Mouse (Mus musculus) midbrain, embryonic 15.5 days (tissue): ENCODE data around the gene Itpkb. TPM values are rescaled to one million over a fixed set of nuclear protein-coding genes. Genes with fewer than 3 reads are reported as not detected.

ENCODE experiments used
- ATAC-seq: fragments of 200-750 bp; cut with Nextera tagmentation; replicated peaks from 2 replicates; pipeline ENCODE4 v1.8.0; 2017; ENCODE audit warnings: moderate TSS enrichment
- H3K27ac ChIP-seq: fragments of 300-500 bp; sonication (generic); 2 replicates; pipeline ENCODE4 v1.5.1; 2015; ENCODE audit warnings: mild to moderate bottlenecking, inconsistent platforms
- H3K27me3 ChIP-seq: fragments of 300-500 bp; sonication (generic); replicated peaks from 2 replicates; pipeline ENCODE4 v1.6.1; 2015; ENCODE audit warnings: inconsistent platforms
- H3K36me3 ChIP-seq: fragments of 300-500 bp; sonication (generic); replicated peaks from 2 replicates; pipeline ENCODE4 v1.6.1; 2015; ENCODE audit warnings: inconsistent platforms
- H3K4me1 ChIP-seq: fragments of 300-500 bp; sonication (generic); 2 replicates; pipeline ENCODE4 v1.6.1; 2015; ENCODE audit warnings: inconsistent platforms
- H3K4me2 ChIP-seq: fragments of 300-500 bp; sonication (generic); 2 replicates; pipeline ENCODE4 v1.6.1; 2015; ENCODE audit warnings: inconsistent platforms, mild to moderate bottlenecking, moderate library complexity
- H3K4me3 ChIP-seq: fragments of 300-500 bp; sonication (generic); 2 replicates; pipeline ENCODE4 v1.5.1; 2015; ENCODE audit warnings: mild to moderate bottlenecking, inconsistent platforms
- H3K9ac ChIP-seq: fragments of 300-500 bp; sonication (generic); 2 replicates; pipeline ENCODE4 v1.6.1; 2015; ENCODE audit warnings: mild to moderate bottlenecking, inconsistent platforms
- H3K9me3 ChIP-seq: fragments of 300-500 bp; sonication (generic); 2 replicates; pipeline ENCODE4 v1.6.1; 2016; ENCODE audit warnings: inconsistent platforms
- WGBS: fragments of 180-500 bp; shearing (Covaris S2); methylation state at CpG from one replicate; pipeline ENCODE4 v1.1.7; 2015; ENCODE audit warnings: mixed read lengths; 5-methylcytosine and 5-hydroxymethylcytosine counted together
- polyA plus RNA-seq: library from polyadenylated mRNA; unstranded; fragments of >200 nt; fragmentation: Nextera tagmentation; extraction: Ambion mirVana; gene quantifications from 2 replicates; pipeline ENCODE4 v1.2.1, GENCODE M21; 2015

The Itpkb gene
- polyA plus RNA-seq, 1 experiment from 2014 or later: 3.0 TPM

GRCm38 (mm10) chr1:180423008-180423639 is 92.8 kb downstream of the Itpkb start:
- 64% methylated on average over 16 of the region's 16 CpGs for WGBS
- H3K4me3 ChIP-seq: no peak overlapping the region
- no peak for ATAC-seq
- H3K4me2 ChIP-seq: no peak overlapping the region
- no peaks in the 10 kb centered on the region for H3K36me3 ChIP-seq
- H3K27ac ChIP-seq: no peak overlapping the region
- no peaks in the 10 kb centered on the region for H3K27me3 ChIP-seq
- no peaks in the 10 kb centered on the region for H3K9me3 ChIP-seq
- peaks cover 28% of the 10 kb centered on the region for H3K4me1 ChIP-seq
- H3K9ac ChIP-seq: no peak overlapping the region

DNA sequence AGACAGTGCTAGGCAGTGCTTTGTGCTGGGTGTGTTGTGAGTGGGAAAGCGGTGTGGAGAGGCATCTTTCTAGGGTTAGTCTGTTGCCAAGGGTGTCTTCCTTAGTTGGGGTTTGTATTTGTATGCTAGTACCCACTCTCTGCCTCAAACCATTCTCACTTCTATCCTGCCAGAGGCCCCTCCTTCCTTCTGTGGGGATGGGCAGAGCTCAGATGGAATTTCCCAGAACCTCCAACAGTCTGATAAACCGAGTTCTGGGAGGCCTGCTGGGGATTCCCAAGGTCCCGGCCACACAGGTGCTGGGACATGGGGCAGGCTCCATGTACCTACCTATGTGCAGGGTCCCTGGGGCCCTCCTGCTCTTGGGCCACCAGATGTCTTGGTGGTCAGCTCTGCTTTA is 93.6 kb downstream of the Itpkb start:
- H3K36me3 ChIP-seq: no peaks in the 10 kb centered on the region
- no peaks in the 10 kb centered on the region for H3K27me3 ChIP-seq
- H3K27ac ChIP-seq: no peak overlapping the region
- H3K4me3 ChIP-seq: no peak overlapping the region
- 84% methylated on average over 3 of the region's 3 CpGs for WGBS
- H3K9ac ChIP-seq: no peak overlapping the region
- no peak overlapping the region for H3K4me2 ChIP-seq
- no peak for ATAC-seq
- H3K9me3 ChIP-seq: no peaks in the 10 kb centered on the region
- peaks cover 28% of the 10 kb centered on the region for H3K4me1 ChIP-seq

DNA sequence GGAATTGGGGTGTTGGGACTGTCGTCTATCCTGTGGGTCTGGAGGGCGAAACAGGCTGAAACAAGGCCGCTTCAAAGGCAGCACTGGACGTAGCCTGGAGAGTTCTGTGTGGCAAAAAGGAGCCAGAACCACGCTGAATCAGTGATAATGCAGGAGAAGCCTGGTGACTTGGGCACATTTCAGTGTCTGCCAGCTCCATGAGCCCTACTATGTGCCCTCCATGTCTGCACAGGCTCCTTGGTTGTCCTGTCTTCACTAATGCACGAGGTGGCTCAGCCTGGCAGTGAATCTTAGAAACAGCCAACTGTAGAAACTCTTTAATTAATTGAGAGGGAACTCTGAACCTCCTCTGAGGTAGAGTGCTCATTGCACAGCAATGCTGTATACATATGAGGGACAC is 96.1 kb downstream of the Itpkb start:
- no peaks in the 10 kb centered on the region for H3K9me3 ChIP-seq
- H3K4me2 ChIP-seq: no peak overlapping the region
- no peak overlapping the region for H3K9ac ChIP-seq
- H3K4me3 ChIP-seq: no peak overlapping the region
- H3K27me3 ChIP-seq: no peaks in the 10 kb centered on the region
- peaks cover 11% of the 10 kb centered on the region for H3K4me1 ChIP-seq
- H3K27ac ChIP-seq: no peak overlapping the region
- WGBS: 84% methylated on average over 6 of the region's 6 CpGs
- ATAC-seq: no peak
- no peaks in the 10 kb centered on the region for H3K36me3 ChIP-seq

DNA sequence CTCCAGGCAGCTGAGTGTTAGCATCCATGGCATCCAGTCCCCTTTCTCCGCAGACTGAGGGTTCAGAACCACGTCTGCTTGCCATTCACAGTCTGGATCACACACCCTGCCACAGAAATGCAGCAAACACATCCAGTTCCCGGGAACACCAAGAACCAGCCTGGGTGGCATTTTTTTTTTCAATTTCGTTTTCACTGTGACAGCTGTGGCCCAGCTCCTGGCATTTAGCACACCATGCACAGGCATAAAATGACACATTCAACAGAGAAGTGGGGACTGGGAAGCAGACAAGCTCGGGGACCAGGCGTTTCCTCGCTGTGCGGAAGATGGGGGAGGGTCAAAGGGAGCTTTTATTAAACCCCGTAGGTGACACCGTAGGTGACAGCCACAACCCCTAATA is 97.4 kb downstream of the Itpkb start:
- Histone ChIP-seq H3K9me3 (no peaks in the 10 kb centered on the region), H3K4me1 (peaks cover 4% of the 10 kb centered on the region; the same call in 1 of the 2 replicates), H3K9ac (no peak overlapping the region), H3K4me2 (no peak overlapping the region), H3K4me3 (no peak overlapping the region), H3K27me3 (no peaks in the 10 kb centered on the region), H3K27ac (no peak overlapping the region), H3K36me3 (no peaks in the 10 kb centered on the region)
- 55% methylated on average over 10 of the region's 10 CpGs for WGBS
- no peak for ATAC-seq

GRCm38 (mm10) chr1:180428101-180428712 is 97.9 kb downstream of the Itpkb start:
- Histone ChIP-seq H3K4me3 (no peak overlapping the region), H3K4me1 (peaks cover 9% of the 10 kb centered on the region), H3K36me3 (no peaks in the 10 kb centered on the region), H3K9ac (no peak overlapping the region), H3K27me3 (no peaks in the 10 kb centered on the region), H3K27ac (no peak overlapping the region), H3K9me3 (no peaks in the 10 kb centered on the region), H3K4me2 (no peak overlapping the region)
- WGBS: 34% methylated on average over 9 of the region's 9 CpGs
- ATAC-seq: no peak

- peaks cover 14% of the 10 kb centered on the region for H3K4me1 ChIP-seq
- no peak overlapping the region for H3K4me3 ChIP-seq
- no peak overlapping the region for H3K9ac ChIP-seq
- H3K9me3 ChIP-seq: no peaks in the 10 kb centered on the region
- no peak for ATAC-seq
- H3K4me2 ChIP-seq: no peak overlapping the region
- no peak overlapping the region for H3K27ac ChIP-seq
- 83% methylated on average over 8 of the region's 8 CpGs for whole genome bisulfite sequencing
- H3K27me3 ChIP-seq: no peaks in the 10 kb centered on the region
- no peaks in the 10 kb centered on the region for H3K36me3 ChIP-seq
These were observed 98.6 kb downstream of the Itpkb start for GRCm38 (mm10) chr1:180428871-180429270.

- H3K9ac ChIP-seq: no peak overlapping the region
- H3K36me3 ChIP-seq: no peaks in the 10 kb centered on the region
- H3K9me3 ChIP-seq: no peaks in the 10 kb centered on the region
- peaks cover 22% of the 10 kb centered on the region for H3K4me1 ChIP-seq
- H3K4me2 ChIP-seq: no peak overlapping the region
- no peak overlapping the region for H3K4me3 ChIP-seq
- no peaks in the 10 kb centered on the region for H3K27me3 ChIP-seq
- 82% methylated on average over 5 of the region's 5 CpGs for WGBS
- no peak overlapping the region for H3K27ac ChIP-seq
- ATAC-seq: no peak
These were observed 99.5 kb downstream of the Itpkb start for GRCm38 (mm10) chr1:180429819-180430218.

GRCm38 (mm10) chr1:180431833-180432232 is 101.5 kb downstream of the Itpkb start:
- H3K27ac ChIP-seq: no peak overlapping the region
- no peak overlapping the region for H3K9ac ChIP-seq
- H3K27me3 ChIP-seq: no peaks in the 10 kb centered on the region
- peaks cover 24% of the 10 kb centered on the region for H3K4me1 ChIP-seq
- no peaks in the 10 kb centered on the region for H3K9me3 ChIP-seq
- WGBS: 73% methylated on average over 12 of the region's 12 CpGs
- ATAC-seq: no peak
- H3K4me2 ChIP-seq: no peak overlapping the region
- H3K36me3 ChIP-seq: no peaks in the 10 kb centered on the region
- H3K4me3 ChIP-seq: no peak overlapping the region

- no peaks in the 10 kb centered on the region for H3K9me3 ChIP-seq
- no peaks in the 10 kb centered on the region for H3K36me3 ChIP-seq
- 0 out of 2 replicates have a peak overlapping the region, but pooled peaks have one; percentile 17 for H3K27ac ChIP-seq
- H3K4me3 ChIP-seq: peak overlapping the region; percentile 32
- WGBS: 1% methylated on average over 16 of the region's 16 CpGs
- H3K4me1 ChIP-seq: peaks cover 24% of the 10 kb centered on the region
- H3K27me3 ChIP-seq: no peaks in the 10 kb centered on the region
- peak overlapping the region; percentile 32; the same call in 1 of the 2 replicates for H3K9ac ChIP-seq
- H3K4me2 ChIP-seq: peak overlapping the region; percentile 60
- peak; percentile 63 for ATAC-seq
These were observed 102.8 kb downstream of the Itpkb start for GRCm38 (mm10) chr1:180433098-180433538.

DNA sequence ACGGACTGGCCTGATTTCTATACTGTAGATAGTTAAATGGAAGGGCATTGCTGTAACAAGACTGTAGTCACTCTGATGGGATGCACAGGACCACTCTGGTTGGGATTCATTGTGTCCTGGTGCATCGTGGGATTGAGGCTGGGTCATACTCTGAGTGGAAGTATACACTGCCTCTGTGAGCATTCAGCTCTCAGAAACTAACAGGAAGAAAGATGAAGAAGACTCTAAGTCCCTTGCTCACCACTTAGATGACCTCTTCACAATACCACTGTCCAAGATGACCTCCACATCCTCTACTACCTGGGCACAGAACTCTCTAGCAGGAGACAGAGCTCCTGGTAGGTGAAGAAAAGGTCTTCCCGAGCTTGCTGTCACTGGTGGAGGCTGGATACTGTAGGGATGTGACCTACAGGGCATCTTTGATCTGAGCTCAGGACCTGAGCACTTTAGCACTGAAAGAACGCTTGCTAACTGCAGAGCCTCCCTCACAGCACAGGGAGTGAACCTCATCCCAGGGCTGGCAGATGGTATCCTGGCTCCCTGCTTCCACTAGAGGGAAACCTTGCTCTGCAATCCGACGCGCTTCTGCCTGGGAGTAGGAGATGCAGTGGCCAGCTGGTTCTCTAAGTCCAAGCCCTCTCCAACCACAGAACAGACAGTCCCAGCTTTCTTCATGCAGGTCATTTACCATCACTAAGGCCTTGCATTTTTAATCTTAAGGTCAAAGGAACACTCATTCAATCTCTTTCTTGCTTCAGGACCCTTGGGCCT is 103.7 kb downstream of the Itpkb start:
- no peaks in the 10 kb centered on the region for H3K27me3 ChIP-seq
- H3K27ac ChIP-seq: no peak overlapping the region
- no peaks in the 10 kb centered on the region for H3K9me3 ChIP-seq
- 16% methylated on average over 7 of the region's 7 CpGs for WGBS
- ATAC-seq: peak; percentile 87
- H3K4me3 ChIP-seq: no peak overlapping the region
- H3K4me2 ChIP-seq: no peak overlapping the region
- no peak overlapping the region for H3K9ac ChIP-seq
- no peaks in the 10 kb centered on the region for H3K36me3 ChIP-seq
- peaks cover 24% of the 10 kb centered on the region for H3K4me1 ChIP-seq

DNA sequence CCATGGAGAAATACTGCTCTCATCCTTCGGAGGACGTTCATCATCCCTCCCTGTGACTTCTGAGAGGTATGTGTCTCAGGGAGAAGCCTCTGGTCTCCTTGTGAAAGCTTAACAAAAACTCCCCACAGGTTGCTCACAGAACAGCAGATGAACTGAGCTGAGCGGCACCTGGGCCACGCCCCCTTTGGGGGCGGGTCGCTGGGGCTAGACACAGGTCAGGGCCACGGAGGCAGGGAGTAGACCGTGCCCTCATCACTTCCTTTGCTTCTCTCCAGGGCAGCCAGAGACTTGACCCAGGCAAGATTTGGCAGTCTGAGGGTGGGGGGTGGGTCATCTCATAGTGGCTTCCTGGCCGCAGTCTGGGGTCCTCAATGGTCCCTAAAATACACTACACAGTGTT is 104.6 kb downstream of the Itpkb start:
- Histone ChIP-seq H3K9me3 (no peaks in the 10 kb centered on the region), H3K27ac (no peak overlapping the region), H3K4me3 (no peak overlapping the region), H3K4me1 (peaks cover 24% of the 10 kb centered on the region), H3K4me2 (no peak overlapping the region), H3K9ac (peak overlapping the region; percentile 17; the same call in 1 of the 2 replicates), H3K36me3 (no peaks in the 10 kb centered on the region), H3K27me3 (no peaks in the 10 kb centered on the region)
- no peak for ATAC-seq
- 13% methylated on average over 9 of the region's 9 CpGs for WGBS

- H3K9me3 ChIP-seq: no peaks in the 10 kb centered on the region
- H3K4me2 ChIP-seq: no peak overlapping the region
- H3K4me1 ChIP-seq: peaks cover 5% of the 10 kb centered on the region
- H3K4me3 ChIP-seq: no peak overlapping the region
- no peaks in the 10 kb centered on the region for H3K27me3 ChIP-seq
- no peak overlapping the region for H3K9ac ChIP-seq
- ATAC-seq: no peak
- WGBS: 82% methylated on average over 4 of the region's 4 CpGs
- H3K36me3 ChIP-seq: no peaks in the 10 kb centered on the region
- no peak overlapping the region for H3K27ac ChIP-seq
These were observed 109.2 kb downstream of the Itpkb start for GRCm38 (mm10) chr1:180439496-180439895.
